Mouse (Mus musculus): ENCODE measurements at regions not wholly inside any gene's neighbourhood (a gene's known extent, or its start where the extent isn't known, plus 50 kb on each side); places are given as distances from the start of the nearest gene placed in this dataset.

DNA sequence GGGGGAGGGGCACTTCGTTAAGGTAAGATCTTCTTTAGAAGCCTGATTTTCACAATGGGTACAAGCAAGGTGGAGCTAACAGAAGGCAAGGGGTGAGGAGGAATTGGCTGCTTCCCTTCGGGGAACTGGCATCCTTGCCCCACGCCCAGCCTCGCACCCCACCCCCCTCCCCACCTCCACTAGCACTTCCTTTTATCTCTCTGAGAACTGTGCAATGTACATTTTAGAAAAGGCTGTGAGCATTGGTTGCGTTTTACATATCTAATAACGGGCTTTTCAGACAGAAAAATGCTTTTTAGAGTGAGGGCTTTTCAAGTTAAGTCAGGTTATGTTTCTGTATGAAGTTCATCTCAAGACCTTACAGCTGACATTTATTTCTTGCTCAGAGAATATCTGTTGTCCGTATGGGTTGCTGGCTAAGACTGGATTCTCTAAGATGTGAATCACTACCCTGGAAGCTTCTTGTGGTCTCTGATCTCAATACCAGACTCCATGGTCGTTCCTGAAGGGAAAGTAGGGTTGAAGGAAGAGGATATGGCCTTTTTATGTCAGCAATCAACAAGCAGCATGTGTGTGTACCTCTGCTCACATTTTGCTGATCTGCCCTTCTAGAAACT, 199.1 kb downstream of the Klf6 start:
- no peak for DNase-seq

DNA sequence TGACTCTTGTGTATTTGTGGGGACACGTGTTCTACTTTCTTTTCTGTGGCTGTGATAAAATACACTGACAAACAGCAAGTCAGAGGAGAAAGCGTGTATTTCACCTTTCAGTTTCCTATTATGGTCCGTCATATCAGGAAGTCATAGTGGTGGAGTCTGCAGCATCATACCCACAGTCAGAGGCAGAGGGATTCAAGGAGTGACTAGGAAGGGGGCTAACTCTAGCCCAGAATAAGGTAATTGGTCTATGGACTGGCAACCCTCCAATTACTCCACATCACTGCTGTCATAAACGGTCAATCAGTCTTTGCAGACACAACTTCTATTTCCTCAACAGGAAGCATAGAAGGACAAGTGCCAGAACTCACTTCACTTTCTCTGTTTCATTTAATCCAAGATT, 201.0 kb downstream of the Klf6 start:
- no peak for DNase-seq

DNA sequence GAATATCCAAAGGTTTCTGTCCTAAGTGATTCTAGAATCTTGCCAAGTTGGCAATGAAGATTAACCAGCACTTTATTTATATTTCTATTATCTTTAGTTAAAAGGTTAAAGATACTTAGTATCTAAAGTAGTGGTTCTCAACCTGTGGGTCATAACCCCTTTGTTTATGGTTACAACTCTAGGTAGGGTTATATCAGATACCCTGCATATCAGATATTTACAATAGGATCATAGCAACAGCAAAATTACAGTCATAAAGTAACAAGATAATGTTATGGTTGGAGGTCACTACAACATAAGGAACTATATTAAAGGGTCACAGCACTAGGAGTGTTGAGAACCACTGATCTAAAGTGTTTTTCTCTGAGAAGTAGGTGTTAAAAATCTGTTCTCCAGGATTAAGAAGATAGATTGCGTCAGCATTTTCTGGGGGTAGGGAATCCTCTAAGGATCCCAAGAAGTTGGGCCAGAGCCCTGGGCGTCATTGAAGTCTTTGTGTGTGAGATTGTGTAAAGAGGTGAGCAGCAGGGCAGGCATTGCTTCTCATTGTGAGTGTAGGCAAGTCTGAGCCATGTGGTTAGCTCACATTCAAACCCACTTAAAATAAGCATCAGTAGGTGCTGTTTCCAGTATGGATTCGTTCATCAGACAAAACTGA, 201.6 kb downstream of the Klf6 start:
- no peak for DNase-seq

DNA sequence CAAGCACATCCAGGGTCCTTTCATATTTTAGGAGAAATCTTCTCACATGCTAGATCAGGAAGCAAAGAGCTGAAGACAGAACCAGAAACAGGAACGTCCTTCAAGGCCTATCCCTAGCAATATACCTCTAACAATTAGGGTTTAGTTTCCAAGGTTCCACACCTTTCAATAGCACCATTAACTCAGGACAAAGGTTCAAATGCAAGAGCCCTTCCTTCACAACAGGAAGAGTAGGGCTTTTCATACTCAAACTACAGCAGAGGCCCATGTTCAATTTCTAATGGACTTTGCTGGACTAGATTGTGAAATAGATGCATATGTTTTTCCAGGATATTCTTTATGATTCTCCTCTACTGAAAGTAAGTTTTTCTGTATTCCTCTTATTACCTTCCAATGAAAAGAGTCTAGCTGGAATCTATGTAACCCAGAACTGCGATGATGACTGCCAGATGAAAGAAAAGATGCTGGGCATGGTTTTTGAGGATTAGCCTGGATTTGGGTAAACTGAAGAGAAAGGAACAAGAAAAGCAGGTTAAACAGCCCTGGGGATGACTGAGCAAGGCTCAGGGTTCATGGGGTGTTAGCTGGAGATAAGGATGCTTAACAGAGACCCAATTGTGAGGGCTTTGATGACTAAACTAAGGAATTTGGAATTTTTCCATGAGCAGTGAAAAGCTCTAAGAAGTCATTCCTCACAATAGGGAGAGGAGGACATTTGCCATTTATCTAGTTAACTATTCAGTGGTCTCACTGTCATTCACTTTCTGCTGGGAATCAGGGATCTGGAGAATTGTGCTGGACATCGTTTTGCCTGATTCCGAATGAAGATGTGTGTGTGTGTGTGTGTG, 215.9 kb downstream of the Klf6 start:
- DNase-seq, result no peak

DNA sequence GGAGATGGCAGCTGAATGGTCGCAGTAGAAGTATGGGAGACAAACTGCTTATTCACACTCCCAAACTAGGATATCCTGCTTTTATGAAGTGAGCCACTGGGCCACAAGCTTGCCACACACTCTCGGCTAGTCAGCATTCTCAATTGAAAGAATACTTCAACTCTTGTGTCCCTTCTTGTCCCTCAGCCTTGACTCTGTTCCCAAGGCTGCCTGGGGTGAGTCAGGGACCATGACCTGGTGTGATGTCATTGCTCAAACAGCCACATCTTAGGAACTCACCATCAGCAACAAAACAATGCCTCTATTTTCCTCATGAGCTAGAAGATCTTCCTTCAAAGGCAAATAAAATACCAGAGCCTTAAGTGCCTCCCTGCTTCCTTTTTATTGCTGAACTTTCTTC, 224.6 kb downstream of the Klf6 start:
- no peak for DNase-seq

DNA sequence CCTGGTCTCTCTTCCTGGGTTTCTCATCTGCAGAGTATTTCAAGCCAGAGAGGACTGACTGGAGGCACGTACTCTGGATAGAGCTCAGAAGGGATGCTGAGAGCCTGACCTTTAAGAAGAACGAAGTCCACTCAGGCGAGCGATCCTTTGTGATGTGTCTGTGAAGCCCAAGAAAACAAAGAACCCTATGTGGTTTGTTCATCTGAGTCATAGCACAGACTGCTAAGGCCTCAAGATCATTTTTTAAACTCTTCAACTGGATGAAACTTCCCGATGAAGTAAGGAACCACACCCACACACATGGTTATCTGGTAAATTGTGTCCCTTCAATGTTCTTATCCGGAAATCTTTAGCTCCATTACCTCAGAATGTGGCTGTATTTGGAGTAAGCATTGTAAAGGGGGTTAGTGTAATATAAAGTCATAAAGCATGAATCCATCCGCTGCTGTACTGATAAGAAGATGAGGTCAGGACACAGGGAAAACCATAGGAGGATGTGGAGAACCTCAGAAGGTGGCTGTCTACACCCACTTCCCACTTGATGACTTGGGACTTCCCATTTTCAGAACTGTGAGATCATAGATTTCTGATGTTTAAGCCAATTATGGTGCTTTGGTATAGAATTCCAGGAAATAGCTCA, 247.9 kb downstream of the Klf6 start:
- DNase-seq, result no peak

DNA sequence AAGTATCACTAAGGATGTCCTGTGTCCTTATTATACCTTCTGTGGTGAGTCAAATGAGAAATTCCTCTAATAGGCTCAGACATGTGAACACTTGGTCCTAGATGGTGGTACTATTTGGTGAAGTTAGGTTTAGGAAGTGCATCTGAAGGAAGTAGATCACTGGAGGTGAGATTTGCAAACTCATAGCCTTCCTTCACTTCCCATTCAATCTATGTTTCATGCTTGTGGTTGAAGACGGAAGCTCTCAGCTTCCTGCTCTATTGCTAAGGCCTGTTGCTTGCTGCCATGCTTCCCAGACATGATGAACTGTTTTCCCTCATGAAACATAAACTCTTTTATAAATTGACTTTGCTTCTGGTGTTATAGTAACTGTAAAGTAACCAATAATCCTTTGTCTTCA, 258.4 kb downstream of the Klf6 start:
- no peak for DNase-seq

DNA sequence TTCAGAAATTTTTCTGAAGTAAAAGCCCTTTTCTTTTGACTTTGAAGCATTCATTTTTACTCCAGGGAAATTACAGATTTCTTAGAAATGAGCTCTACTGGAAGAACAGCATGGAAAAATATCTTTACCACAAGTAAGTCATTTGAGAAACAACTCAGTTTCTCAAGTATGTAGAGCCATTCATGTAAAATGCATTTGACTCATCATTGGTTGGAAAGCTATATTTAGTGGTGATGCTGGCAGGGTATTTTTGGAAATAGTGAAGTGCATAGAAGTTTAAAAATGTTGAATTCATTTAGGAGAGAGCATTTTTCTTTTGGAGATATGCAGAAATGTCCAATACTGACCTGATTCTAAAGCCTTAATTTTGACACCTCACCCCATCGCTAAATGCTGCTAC, 266.0 kb downstream of the Klf6 start:
- DNase-seq, result no peak

DNA sequence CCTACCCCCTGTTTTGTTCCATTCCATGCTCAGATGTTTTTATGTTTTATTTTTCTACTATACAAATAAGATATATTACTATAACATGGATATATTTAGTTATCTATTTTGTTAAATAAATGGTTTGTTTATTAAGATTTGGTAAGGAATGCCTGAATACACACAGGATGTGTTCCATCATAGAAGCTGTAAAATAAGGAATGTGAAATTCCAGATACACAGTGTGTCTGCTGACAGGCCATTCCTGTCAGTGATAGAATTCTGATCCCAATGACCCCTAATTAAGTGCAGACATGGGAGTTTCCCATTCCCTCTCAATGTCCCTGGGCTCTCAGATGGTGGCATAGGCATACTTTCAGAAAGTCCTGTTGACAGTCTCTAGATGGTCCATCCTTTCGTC, 267.6 kb downstream of the Klf6 start:
- peak; percentile 12 for DNase-seq

DNA sequence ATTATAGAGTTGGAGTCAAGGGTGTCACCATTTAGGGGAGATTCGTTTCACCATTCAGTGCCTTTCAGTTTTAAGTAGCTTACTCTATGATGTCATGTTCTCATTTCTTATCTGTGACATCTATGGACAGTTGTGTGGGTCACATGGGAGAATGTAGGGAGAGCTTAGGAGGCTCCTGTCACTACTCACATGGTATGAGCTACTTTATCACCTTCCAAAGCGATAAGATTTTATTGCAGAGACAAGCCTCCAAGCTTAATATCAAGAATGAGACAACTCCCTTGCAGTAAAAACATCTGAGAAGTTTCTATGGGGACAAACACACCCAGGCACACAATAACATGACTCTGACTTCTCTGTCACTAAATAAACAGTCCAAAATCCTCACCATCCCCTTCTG, 270.1 kb downstream of the Klf6 start:
- no peak for DNase-seq

DNA sequence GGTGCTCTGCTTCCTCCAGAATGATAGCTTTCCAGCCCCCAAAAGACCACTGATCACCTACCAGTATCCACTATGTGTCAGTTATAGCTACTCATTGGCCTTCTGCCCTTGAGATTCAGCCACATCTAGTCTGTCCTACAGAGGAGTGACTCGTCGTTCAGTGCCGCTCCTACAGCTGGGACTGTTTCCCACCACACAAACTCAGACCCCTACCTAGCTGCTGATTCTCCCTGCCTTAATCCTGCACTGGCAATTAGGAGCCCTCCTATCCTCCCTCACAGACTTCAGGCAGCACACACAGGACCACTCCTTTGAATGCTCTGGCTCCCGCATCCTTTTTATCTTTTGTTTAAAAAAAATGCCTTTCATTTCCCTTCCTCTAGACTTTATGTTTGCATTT, 275.9 kb downstream of the Klf6 start:
- DNase-seq, result no peak

DNA sequence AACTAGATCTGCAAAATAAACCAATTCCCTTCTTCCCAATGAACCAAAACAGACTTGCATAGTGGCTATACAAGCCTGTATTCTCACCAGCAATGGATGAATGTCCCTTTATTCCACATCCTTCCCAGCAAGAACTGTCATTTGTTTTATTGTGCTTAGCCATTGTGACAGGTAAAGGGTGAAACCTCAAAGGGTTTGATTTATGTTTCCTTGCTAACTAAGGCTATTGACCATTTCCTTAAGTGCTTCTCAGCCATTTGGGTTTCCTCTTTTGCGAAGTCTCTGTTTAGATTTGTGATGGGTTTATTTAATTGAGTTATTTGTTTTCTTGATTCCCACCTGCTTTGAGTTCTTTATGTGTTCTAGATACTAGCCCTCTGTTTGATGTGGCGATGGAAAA, 281.5 kb downstream of the Klf6 start:
- DNase-seq, result no peak

DNA sequence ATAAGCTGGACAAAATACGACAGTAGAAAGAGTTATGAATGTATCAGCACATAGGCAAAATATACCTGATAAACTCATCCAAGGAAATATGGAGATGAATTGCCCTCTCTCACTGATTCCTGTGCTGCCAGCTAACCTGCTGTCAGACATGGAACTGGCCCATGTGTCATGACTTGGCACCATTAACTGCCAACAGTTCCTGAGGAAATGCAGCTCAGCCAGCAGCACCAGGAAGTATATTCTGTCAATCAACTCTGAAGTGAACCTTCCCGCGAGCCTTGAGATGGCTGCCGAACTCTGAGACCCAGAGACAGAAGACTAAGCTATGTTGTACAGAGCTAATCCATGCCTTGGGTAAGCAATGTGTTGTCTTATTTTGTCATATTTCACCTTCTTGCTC, 292.4 kb downstream of the Klf6 start:
- no peak for DNase-seq

DNA sequence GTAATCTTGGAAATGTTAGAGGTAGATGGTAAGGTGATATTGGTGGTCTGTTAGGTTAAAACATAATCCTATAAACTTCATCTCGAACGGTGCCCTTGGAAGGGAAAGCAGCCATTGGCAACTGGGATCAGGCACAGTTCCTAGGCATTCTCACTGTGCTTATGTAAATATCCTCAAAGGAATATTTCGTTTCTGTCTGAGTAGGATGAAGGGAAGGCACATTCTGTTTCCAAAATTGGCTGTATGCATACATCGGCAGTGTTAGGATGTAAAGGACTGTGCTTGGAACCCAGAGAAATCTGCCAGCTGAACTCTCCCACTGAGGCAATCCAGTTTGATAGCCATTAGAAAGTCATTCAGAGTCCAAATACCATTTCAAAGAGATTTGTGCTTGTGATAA, 294.9 kb downstream of the Klf6 start:
- no peak for DNase-seq

DNA sequence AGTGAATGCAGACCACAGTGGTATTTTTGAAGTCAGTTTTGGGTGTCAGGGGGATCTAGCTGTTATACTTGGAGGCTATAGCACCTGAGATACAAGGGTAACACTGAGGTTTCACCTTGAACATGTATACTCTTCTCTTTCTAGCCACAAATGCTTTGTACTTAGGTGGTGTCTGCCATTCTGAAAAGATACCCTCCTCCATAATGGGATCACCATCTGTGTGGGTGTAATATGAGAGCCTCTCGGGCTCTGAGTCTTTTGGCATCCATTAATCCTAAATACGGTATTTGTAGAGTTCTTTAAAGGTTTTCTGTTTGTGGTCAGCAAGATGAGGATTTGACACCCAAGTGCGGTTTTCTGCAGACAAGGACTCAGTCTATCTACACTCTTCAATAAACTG, 295.7 kb downstream of the Klf6 start:
- DNase-seq, result no peak

DNA sequence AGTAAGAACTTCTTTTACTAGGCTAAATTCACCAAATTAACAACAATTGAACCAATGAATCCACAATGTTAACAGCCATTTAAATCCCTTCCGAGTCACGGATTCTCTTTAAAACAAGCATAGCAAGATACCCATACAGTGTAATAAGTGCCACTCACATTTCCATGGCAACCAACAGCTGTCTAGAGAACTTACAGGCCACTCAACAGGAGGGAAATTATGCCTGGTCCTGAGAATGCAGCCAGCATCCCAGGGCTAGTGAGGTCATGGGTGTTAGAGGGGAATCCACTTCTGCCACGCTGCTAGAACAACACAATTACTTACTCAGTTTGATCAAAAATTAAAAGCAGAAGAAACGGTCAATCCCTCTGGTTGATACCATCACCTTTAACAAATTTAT, 296.7 kb downstream of the Klf6 start:
- no peak for DNase-seq

DNA sequence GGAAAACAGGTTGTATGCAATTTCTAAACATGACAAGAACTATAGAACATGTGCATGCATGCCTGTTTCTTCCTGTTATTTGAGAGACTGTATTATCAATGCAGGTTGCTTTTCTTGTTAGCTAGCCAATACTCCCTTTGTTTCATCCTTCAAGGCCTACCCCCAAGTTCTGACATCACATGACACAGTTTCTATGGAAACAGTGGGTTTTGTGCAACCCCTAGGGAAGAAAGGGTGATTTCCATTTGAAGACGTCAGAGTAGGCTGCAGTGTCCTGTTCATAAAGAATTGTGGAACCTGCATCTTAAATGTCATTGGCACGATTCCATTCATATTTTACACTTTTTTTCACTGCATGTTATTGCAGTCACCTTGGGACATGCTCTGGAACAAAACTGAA, 298.1 kb downstream of the Klf6 start:
- no peak for DNase-seq

DNA sequence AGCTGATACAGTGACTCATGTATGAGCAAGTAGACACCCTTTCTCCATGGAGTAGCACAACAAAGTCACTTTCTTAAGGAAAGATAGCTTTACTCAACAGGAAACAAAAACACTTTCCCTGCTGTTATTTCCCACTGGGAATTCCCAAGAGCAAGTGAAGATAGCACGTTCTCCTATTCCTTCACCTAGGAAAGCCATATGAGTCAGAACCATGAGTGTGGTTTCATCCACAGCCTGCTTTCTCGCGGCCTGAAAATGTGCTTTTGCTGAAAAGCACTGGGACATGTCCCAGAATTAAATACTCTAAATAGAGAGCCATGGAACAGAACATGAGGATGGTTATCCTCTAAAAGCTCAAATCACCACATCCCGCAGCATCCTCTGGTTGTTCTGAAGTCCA, 304.6 kb downstream of the Klf6 start:
- no peak for DNase-seq

DNA sequence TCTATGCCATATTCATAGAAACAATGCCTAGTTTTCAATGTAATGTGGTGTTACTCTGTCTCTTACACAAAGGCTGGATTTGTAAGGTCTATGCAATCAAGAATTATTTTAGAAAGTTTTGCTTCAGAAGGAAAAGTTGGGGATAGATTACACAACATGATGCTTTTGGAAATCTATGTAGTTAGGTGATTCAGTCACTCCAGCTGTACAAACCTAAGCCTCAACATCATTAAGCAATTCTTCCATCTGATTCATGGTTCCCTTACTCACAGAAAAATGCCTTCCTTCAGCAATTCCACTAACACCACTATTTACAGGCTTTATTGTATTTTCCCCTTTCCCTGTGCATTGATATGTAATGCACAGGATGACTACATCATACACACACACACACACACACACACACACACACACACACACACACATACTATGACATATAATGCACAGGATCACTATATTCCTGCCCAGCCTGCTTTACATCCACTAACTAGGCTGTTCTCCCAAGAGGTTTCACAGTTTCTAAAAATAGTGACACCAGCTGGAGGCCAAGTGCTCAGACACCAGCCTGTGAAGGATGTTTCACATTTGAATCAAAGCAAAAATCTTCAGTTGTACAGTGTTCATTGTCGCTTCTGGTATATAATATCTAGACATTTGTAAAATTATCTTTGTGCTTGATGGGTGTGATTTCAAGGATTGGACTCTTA, 305.9 kb downstream of the Klf6 start:
- DNase-seq, result no peak

DNA sequence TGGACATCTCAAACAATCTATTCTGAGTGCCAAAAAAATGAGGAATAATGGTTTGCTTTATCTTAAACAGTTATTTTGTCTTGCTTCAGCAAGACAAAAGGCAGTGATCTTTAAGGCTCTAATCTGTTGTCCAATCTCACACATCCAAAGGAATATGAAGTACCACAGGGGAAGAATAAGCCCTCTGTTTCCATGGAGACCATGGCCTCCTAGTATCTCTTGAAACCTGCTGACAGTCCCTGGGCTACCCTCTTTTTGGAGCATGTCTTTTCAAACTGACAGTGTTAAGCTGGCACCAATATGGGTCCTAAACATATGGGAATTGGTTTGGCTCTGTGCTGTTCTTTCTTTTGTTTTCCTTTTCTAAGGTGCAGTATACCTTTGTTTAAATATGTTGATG, 311.8 kb downstream of the Klf6 start:
- no peak for DNase-seq

DNA sequence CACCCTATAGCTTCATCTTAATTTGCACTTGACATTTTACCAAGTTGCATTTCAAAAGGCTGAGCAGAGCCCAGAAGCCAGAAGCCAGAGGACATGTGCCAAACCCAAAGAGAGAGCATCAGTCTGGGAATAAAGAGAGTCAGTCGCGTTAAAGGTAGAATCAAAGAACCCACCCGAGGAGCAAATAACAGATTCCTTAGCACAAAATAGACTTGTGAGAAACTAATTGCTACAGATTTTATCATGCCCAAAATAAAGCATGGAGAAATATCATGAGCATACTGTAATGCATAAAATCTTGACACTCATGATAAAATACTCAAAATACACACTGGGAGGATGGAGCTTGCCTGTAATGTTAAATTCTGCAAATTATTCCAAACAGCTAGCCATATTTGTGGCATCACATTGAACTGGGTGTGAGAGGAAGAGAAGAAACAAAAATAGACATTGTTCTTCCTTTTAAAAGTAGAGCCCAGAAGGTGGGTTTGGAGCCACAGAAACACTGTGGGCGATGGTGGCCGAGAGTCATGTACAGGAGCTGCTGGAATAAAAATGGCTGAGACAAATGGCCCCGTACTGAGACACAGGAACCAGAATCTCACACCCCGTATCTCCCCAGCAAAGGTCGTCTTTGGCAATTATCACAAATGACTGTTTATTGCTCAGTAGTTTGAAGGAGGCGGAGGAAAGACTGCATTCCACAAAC, 317.2 kb downstream of the Klf6 start:
- DNase-seq, result no peak

DNA sequence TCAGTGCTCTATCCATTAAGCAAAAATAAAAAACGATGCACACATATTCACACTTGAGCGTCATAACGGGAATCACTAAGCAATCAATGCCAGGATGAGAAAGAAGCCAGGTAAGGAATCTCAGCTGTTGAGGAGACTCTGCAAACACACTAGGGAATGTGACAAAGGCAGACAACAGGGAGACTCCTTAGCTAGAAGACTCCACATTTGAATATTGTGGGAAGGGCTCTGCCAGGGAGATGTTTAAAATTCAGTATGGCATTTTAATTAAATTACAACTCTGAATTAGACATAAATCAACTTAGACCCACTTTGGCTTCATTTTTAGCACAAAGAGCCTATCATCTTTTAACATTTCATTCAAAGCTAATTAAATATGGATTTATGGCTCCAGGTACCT, 327.9 kb downstream of the Klf6 start:
- DNase-seq, result no peak

DNA sequence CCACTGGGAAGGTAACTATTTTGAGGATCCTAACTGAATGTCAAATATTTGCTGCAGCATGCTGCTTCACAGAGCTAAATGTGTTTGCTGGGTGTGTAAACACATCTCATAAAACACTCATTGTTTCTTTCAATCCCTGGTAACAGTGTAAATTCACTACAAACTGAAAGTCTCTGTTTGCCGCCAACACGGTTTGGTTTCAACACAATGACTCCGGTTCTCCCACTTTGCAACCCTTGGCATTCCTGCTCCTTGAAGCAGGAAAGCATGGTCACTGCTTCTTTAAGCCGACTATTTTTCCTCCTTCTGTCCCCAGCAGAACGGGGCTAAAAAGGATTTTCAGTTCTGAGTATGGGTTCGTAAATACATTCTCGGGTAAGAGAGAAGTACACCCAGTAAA, 328.3 kb downstream of the Klf6 start:
- DNase-seq, result no peak
